Mouse (Mus musculus): ENCODE data around the gene 1700061G19Rik. TPM values are rescaled to one million over a fixed set of nuclear protein-coding genes. Genes with fewer than 3 reads are reported as not detected.
A peak's percentile ranks its signal among the peaks of the same experiment; 100 is the strongest.

1700061G19Rik gene
- polyA plus RNA-seq, 1 experiment from 2014 or later = 0.45 TPM

- no peak overlapping the region for H3K4me3 ChIP-seq (replicated peaks; ENCODE audit: low read length)
- H3K27me3 ChIP-seq (ENCODE audit: control insufficient read depth, insufficient read depth, low read length) = no peaks in the 10 kb centered on the region
- ATAC-seq (ENCODE audit: insufficient read depth, low FRiP score) = no peak
- H3K4me1 ChIP-seq (ENCODE audit: control insufficient read depth, insufficient read depth, low read length) = peaks cover 7% of the 10 kb centered on the region
- no peaks in the 10 kb centered on the region for H3K9me3 ChIP-seq (replicated peaks; ENCODE audit: control insufficient read depth, low read length)
- no peak overlapping the region for H3K27ac ChIP-seq (ENCODE audit: low read length)
- no peak overlapping the region for H3K9ac ChIP-seq (ENCODE audit: low read length)
- H3K36me3 ChIP-seq (ENCODE audit: control insufficient read depth, insufficient read depth, low read length) = no peaks in the 10 kb centered on the region
- H3K4me2 ChIP-seq (ENCODE audit: low read depth, low read length) = no peak overlapping the region
Measured at GRCm38 (mm10) chr17:56929101-56929500, 53.8 kb downstream of the 1700061G19Rik start.

DNA sequence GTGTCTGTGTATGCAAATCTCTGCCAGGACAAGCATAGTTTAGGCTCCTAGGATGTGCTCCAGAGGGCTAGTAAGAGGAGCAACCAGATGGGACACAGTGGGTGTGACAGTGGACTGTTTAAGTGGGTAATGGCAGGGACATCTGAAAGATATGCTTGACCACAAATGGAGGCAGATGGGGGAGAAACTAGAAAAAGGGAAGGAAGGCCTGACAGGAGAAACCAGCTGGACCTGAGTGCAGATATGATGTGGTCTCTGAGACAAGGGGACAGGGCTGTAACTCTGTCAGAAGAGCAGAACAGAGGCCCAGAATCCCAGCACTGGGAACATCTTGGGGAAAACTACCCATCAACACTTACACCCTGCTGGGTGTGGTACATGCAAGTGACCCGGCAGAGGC is 54.3 kb downstream of the 1700061G19Rik start:
- peaks cover 12% of the 10 kb centered on the region for H3K4me1 ChIP-seq (ENCODE audit: control insufficient read depth, insufficient read depth, low read length)
- no peaks in the 10 kb centered on the region for H3K36me3 ChIP-seq (ENCODE audit: control insufficient read depth, insufficient read depth, low read length)
- WGBS = 81% methylated on average over 1 of the region's 1 CpGs
- no peaks in the 10 kb centered on the region for H3K27me3 ChIP-seq (ENCODE audit: control insufficient read depth, insufficient read depth, low read length)
- H3K4me3 ChIP-seq (replicated peaks; ENCODE audit: low read length) = no peak overlapping the region
- H3K9ac ChIP-seq (ENCODE audit: low read length) = no peak overlapping the region
- no peak for ATAC-seq (ENCODE audit: insufficient read depth, low FRiP score)
- H3K4me2 ChIP-seq (ENCODE audit: low read depth, low read length) = no peak overlapping the region
- no peak overlapping the region for H3K27ac ChIP-seq (ENCODE audit: low read length)
- H3K9me3 ChIP-seq (replicated peaks; ENCODE audit: control insufficient read depth, low read length) = no peaks in the 10 kb centered on the region

DNA sequence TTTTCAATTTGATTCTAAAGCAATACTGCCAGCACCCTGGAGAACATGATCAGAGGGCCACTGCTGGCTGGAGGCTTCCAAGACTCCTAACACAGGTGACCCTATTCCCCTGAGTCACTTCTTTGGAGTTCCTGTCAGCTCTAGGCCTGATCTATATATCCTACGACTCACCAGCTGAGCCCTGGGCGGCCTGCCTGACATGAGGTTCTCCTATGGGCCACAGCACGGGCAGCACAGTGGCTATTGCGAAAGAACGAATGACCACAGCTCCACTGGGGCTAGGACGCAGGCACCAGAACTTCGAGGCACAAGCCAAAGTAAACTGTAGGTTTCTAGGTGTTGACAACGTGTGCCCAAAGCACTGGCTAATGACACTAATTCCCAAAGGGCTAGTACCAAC is 54.7 kb downstream of the 1700061G19Rik start:
- Histone ChIP-seq H3K9ac (ENCODE audit: low read length) (no peak overlapping the region), H3K27ac (ENCODE audit: low read length) (no peak overlapping the region), H3K4me2 (ENCODE audit: low read depth, low read length) (no peak overlapping the region), H3K4me1 (ENCODE audit: control insufficient read depth, insufficient read depth, low read length) (peaks cover 13% of the 10 kb centered on the region), H3K36me3 (ENCODE audit: control insufficient read depth, insufficient read depth, low read length) (no peaks in the 10 kb centered on the region), H3K4me3 (replicated peaks; ENCODE audit: low read length) (no peak overlapping the region), H3K27me3 (ENCODE audit: control insufficient read depth, insufficient read depth, low read length) (no peaks in the 10 kb centered on the region), H3K9me3 (replicated peaks; ENCODE audit: control insufficient read depth, low read length) (no peaks in the 10 kb centered on the region)
- WGBS = 76% methylated on average over 8 of the region's 8 CpGs
- no peak for ATAC-seq (ENCODE audit: insufficient read depth, low FRiP score)

DNA sequence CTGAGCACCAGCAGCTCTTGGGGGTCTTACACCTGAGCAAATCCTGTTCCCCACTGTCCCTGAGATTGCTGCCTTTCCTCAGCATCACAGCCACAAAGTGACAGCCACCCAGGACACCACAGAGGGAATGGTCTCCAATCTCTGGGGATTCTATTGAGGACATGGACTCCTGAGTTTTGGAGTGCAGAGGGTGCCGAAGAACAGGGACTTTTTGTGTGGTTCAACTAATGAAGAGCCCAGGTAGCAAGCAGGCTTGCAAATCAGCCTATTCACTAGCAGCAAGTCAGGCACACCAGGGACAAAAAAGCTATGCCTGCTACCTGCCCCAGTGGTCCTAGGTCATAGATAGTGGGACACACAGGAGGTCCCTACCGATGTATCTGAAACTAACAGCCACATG is 58.1 kb downstream of the 1700061G19Rik start:
- Histone ChIP-seq H3K9ac (ENCODE audit: low read length) (no peak overlapping the region), H3K36me3 (ENCODE audit: control insufficient read depth, insufficient read depth, low read length) (no peaks in the 10 kb centered on the region), H3K27me3 (ENCODE audit: control insufficient read depth, insufficient read depth, low read length) (no peaks in the 10 kb centered on the region), H3K9me3 (replicated peaks; ENCODE audit: control insufficient read depth, low read length) (no peaks in the 10 kb centered on the region), H3K4me3 (replicated peaks; ENCODE audit: low read length) (no peak overlapping the region), H3K4me1 (ENCODE audit: control insufficient read depth, insufficient read depth, low read length) (peaks cover 13% of the 10 kb centered on the region), H3K4me2 (ENCODE audit: low read depth, low read length) (no peak overlapping the region), H3K27ac (ENCODE audit: low read length) (no peak overlapping the region)
- WGBS = 87% methylated on average over 2 of the region's 2 CpGs
- no peak for ATAC-seq (ENCODE audit: insufficient read depth, low FRiP score)

DNA sequence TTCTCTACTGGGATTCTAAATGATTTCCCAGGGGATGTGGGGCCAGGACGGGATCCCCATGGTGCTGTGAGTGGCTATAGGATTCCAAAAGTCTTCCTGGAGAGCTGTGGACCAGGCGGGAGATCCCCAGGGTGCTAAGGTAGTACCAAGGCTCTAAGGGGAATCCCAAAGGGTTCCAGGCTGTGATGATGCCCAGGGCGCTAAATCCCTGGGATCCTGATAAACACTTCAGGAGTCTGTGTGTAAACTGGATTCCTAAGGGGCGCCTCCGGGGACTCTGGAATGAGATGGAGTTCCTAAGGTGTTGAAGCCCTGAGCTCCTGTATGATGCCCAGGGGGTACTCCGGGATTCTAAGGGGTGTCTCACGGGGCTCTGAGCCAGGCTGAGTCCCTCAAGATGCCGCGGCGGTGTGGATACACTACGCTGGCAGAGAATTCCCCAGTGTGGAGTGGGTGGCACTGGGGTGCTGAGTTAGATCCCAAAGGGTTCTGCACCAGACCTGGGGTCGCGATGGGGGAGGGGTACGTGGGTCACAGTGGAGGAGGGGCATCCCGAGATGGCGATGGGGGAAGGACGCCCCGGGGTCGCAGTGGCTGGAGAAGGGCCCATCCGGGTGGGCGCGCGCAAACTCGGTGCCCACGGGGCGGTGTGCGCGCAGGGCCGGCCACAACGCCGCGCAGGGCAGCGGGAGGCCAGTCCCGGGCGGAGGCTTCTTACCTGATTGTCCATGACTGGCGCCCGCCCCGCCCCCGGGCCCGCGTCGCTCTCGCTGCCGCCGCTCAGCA is 59.5 kb downstream of the 1700061G19Rik start:
- H3K4me2 ChIP-seq (ENCODE audit: low read depth, low read length) = peak overlapping the region; percentile 73
- no peaks in the 10 kb centered on the region for H3K36me3 ChIP-seq (ENCODE audit: control insufficient read depth, insufficient read depth, low read length)
- H3K4me1 ChIP-seq (ENCODE audit: control insufficient read depth, insufficient read depth, low read length) = peaks cover 11% of the 10 kb centered on the region
- H3K4me3 ChIP-seq (replicated peaks; ENCODE audit: low read length) = peak overlapping the region; percentile 85
- peak; percentile 55 for ATAC-seq (ENCODE audit: insufficient read depth, low FRiP score)
- H3K9me3 ChIP-seq (replicated peaks; ENCODE audit: control insufficient read depth, low read length) = no peaks in the 10 kb centered on the region
- H3K27me3 ChIP-seq (ENCODE audit: control insufficient read depth, insufficient read depth, low read length) = no peaks in the 10 kb centered on the region
- H3K27ac ChIP-seq (ENCODE audit: low read length) = peak overlapping the region; percentile 60
- WGBS = under 1% methylated on average over 45 of the region's 45 CpGs
- peak overlapping the region; percentile 92 for H3K9ac ChIP-seq (ENCODE audit: low read length)

DNA sequence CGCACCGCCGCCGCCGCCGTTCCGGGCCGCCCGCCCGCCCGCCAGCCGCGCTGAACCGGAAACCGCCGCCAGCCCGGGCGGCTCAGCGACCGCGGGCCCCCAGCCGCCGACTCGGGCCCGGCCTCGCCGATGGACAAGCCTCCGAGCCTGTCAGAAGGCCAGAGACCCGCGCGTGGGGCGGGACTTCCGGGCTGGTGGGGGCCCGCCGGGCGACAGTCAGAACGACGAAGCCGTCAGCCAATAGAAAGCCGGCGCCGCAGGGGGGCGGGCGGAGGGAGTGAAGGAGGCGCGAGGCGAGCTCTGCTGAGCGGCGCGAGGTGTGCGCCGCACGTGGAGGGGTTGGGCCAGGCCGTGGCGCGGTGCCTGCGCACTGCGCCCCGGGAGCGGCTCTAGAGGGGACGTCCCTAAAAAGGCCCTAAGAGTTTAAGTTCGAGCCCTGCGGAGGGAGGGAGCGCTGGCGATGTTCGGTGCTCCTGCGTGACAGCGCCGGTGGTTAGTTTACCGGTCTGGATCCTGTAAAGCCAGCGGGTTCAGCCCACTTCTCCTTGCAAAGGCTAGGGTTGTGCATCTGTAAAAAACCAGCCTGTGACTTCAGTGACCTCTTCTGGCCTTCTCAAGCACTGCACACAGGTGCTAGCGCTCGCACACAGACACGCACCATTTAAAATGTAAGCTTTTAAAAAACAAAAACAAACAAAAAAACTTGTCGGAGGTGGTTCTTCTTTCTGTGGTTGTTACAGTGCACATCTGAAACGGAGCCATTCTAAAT is 60.3 kb downstream of the 1700061G19Rik start, which contains the start of gene Mllt1:
Gene Mllt1, minus strand, starts transcription at position 53 of the 769 bp plus-strand sequence.
- Histone ChIP-seq H3K4me3 (replicated peaks; ENCODE audit: low read length) (peak within 1 kb of the TSS; percentile 85), H3K9me3 (replicated peaks; ENCODE audit: control insufficient read depth, low read length) (no peaks in the 10 kb centered on the region), H3K9ac (ENCODE audit: low read length) (peak within 1 kb of the TSS; percentile 92), H3K4me2 (ENCODE audit: low read depth, low read length) (peak within 1 kb of the TSS; percentile 73), H3K27me3 (ENCODE audit: control insufficient read depth, insufficient read depth, low read length) (no peaks in the 10 kb centered on the region), H3K27ac (ENCODE audit: low read length) (peak within 1 kb of the TSS; percentile 60), H3K4me1 (ENCODE audit: control insufficient read depth, insufficient read depth, low read length) (peaks cover 11% of the 10 kb centered on the region), H3K36me3 (ENCODE audit: control insufficient read depth, insufficient read depth, low read length) (no peaks in the 10 kb centered on the region)
- ATAC-seq (ENCODE audit: insufficient read depth, low FRiP score) = peak; percentile 99
- 3% methylated on average over 76 of the region's 76 CpGs for WGBS

DNA sequence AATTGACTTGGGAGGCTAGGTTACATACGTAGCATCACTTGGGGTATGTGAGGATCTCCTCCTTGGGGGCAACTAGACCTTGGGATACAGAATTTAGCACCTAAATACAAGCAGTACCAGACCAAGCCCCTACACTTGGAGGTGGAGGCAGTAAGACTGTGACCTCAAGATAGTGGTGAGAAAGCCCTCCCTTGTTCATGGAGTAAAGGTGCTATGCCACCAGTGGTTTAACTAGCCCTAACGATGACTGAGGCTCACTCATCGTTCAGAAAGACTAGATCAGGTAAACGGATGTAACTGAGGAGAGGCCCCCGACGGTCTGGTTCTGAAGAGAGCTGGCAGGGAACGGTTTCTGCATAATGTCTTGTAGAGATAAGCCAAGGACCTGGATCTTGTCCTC is 61.5 kb downstream of the 1700061G19Rik start:
- 90% methylated on average over 7 of the region's 7 CpGs for WGBS

More for the DNA sequence above, 61.5 kb downstream of the 1700061G19Rik start:
- no peaks in the 10 kb centered on the region; the same call in 1 of the 2 replicates for H3K9me3 ChIP-seq (replicated peaks; ENCODE audit: control insufficient read depth, low read length)
- H3K27ac ChIP-seq (ENCODE audit: low read length) = no peak overlapping the region
- H3K9ac ChIP-seq (ENCODE audit: low read length) = no peak overlapping the region
- no peaks in the 10 kb centered on the region for H3K27me3 ChIP-seq (ENCODE audit: control insufficient read depth, insufficient read depth, low read length)
- no peaks in the 10 kb centered on the region for H3K36me3 ChIP-seq (ENCODE audit: control insufficient read depth, insufficient read depth, low read length)
- H3K4me3 ChIP-seq (replicated peaks; ENCODE audit: low read length) = no peak overlapping the region
- no peak for ATAC-seq (ENCODE audit: insufficient read depth, low FRiP score)
- no peak overlapping the region for H3K4me2 ChIP-seq (ENCODE audit: low read depth, low read length)
- H3K4me1 ChIP-seq (ENCODE audit: control insufficient read depth, insufficient read depth, low read length) = peaks cover 11% of the 10 kb centered on the region

All from stomach, embryonic 16.5 days (tissue).